11 mouse cellular contexts compared by ENCODE assay signal in the genomic region with DNA sequence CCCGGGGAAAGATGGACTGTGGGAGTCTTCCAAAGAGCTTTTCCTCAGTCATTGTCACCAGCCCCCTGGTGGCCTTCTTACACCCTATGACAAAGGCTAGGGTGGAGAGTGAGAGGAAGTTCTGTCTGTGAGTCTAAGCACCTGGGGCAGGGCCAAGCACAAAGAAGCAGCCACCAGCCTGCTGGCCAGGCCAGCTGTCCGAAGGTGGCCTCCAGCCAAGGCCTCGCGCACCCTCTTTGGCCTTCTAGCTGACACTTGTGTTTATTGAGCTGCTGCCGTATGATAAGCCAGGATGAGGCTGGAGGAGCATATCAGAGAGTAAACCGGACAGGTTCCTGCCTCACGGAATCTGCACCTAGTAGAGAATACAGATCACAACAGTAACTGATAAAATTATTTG.
DNase-seq lines count a peak whose midpoint lies in the region; ATAC-seq lines count a peak whose summit lies in the region.
"Had no signal": no experiment of that assay in that cellular context is flagged by ENCODE, and none has a peak within 500 bp of the region (broad histone marks: within the 10 kb centered on the region; RNA-seq: fewer than 3 reads in every experiment).

No protein-coding gene starts in this region.

- no peaks in the 10 kb centered on the region for H3K27me3 ChIP-seq in forebrain, embryonic 12.5 days
- H3K27me3 ChIP-seq: lung, embryonic 15.5 days; neural tube, embryonic 12.5 days; stomach, embryonic 15.5 days had no signal

- no peak overlapping the region for H3K4me2 ChIP-seq in forebrain, embryonic 12.5 days
- H3K4me2 ChIP-seq: lung, embryonic 15.5 days; neural tube, embryonic 12.5 days; stomach, embryonic 15.5 days had no signal

- WGBS in forebrain, embryonic 12.5 days = 89% methylated on average over 7 of the region's 7 CpGs

- no peak for ATAC-seq in erythroblast, adult 5-6 weeks (replicated peaks; ENCODE audit: low FRiP score, poor library complexity, severe bottlenecking)
- no peak for ATAC-seq in forebrain, embryonic 12.5 days (ENCODE audit: low FRiP score)

- H3K4me1 ChIP-seq in forebrain, embryonic 12.5 days = peaks cover 9% of the 10 kb centered on the region; the same call in 1 of the 2 replicates
- H3K4me1 ChIP-seq: lung, embryonic 15.5 days; neural tube, embryonic 12.5 days had no signal

- H3K9me3 ChIP-seq in forebrain, embryonic 12.5 days = no peaks in the 10 kb centered on the region
- H3K9me3 ChIP-seq: lung, embryonic 15.5 days; neural tube, embryonic 12.5 days; stomach, embryonic 15.5 days had no signal

- no peaks in the 10 kb centered on the region for H3K36me3 ChIP-seq in forebrain, embryonic 12.5 days (replicated peaks)
- H3K36me3 ChIP-seq: lung, embryonic 15.5 days; neural tube, embryonic 12.5 days; stomach, embryonic 15.5 days had no signal

- peak; percentile 63 for DNase-seq in ovary, adult 18-20 months (ENCODE audit: low spot score)
- DNase-seq in ovary, postnatal 10 days (ENCODE audit: low spot score) = no peak
- DNase-seq in cerebellum, adult 18-20 months = peak; percentile 77 to 83
- peak; percentile 30 to 60 for DNase-seq in heart, adult 9 months (ENCODE audit: low spot score in 2 of 2)
- no peak for DNase-seq in left cerebral cortex, adult 11 months (ENCODE audit: low spot score)

- no peak overlapping the region for H3K27ac ChIP-seq in forebrain, embryonic 12.5 days
- H3K27ac ChIP-seq: lung, embryonic 15.5 days; neural tube, embryonic 12.5 days; stomach, embryonic 15.5 days had no signal

- no peak overlapping the region for H3K4me3 ChIP-seq in forebrain, embryonic 12.5 days (replicated peaks)
- H3K4me3 ChIP-seq: erythroblast, embryonic 14.5 days; lung, embryonic 15.5 days; neural tube, embryonic 12.5 days; stomach, embryonic 15.5 days had no signal

- H3K9ac ChIP-seq in forebrain, embryonic 12.5 days = no peak overlapping the region
- H3K9ac ChIP-seq: lung, embryonic 15.5 days; neural tube, embryonic 12.5 days; stomach, embryonic 15.5 days had no signal

Comparison
In these comparisons a context has a peak if more than half of its experiments do, and no peak if none do; other contexts are left out.
1. DNase-seq: peak in ovary, adult 18-20 months (single experiment), cerebellum, adult 18-20 months (2 of 2) and heart, adult 9 months (2 of 2); none in ovary, postnatal 10 days (single experiment) and left cerebral cortex, adult 11 months (single experiment).